Mouse (Mus musculus) mouse trophoblast stem cell (cell line): ENCODE measurements around the gene Ptprg.

ENCODE experiments used
- in situ Hi-C, 2 experiments: fragments of 300-500 bp; cut with MseI, MboI; formaldehyde crosslinking; loops; 2 replicates in 1 of 2; 3 replicates in 1 of 2; pipeline ENCODE4 v1.15.1; 2025

Gene Ptprg

DNA sequence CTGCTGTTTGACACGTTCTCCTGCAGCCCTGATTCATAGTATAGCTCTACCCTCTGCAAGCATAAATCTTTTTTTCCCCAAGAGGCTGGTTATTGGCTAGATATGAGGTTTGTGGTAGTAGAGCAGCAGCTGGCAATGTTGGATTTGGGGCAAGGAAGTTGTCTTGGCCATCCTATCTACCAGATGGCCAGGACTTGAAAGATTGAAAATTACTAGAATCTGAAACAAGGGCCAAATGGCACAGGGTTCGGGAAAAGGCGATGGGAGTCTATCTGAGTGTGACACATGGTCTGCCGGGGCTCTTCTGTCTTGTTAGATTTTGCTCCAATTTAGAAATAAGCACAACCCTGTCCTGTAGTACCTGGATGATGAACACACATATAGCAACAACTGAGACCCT lies 531.7 kb downstream of the Ptprg start:
- in situ Hi-C loops = no loop called here

DNA sequence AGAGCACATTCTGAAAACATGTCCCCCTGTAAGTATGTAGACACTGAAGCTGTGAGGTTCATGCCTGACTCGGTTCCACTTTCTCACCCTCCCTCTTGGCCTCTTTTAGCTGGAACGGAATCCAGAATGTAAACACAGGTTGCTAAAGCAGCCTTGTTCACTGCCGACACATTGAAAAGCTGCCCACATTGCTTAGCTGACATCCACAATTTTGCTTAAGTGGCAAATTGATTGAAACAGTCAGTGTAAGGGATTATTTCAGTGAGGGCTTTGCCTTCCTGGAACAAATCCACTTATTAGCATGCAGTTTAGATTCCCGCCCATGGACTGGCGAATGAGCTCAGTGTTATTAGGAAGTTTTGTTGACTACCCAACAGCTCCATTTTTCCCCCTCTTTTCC lies 532.8 kb downstream of the Ptprg start:
- in situ Hi-C loops = no loop called here

DNA sequence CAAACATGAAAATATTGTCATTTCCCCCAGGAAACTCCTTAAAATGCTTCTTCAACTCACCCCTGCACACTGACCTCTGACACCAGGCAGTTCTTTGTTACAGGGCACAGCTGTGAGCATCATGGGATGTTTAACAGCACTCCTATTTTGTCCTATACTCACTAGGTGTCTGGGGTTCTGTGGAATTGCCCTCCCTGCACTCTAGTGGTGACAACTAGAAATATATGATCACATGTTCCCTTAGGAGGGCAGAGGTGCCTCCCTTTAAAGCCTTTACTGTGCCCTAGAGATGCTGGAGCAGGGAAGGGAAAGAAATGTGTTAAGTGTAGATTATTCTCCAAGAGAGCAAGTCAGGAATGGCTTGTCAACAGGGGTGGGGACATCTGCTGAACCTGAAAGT lies 536.6 kb downstream of the Ptprg start:
- in situ Hi-C loops = no loop called here

DNA sequence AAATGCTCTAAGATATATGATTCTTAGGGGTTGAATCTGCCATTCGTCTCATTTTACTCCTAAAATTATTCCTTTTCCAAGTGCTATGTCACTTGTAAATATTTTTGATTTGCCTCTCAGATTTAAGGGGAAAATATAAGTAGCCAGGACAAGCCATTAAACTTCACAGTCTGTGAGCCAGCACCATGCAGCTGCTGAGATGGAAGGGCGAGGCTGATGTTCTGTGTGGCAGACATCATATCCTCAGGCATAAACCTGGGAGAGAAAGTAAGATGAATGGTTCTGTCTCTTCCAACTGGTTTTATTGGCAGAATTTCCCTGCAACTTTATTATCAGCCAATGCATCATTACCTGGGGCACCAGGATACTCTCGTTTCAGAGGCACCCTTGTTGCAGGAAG lies 538.4 kb downstream of the Ptprg start:
- in situ Hi-C loops = no loop called here

DNA sequence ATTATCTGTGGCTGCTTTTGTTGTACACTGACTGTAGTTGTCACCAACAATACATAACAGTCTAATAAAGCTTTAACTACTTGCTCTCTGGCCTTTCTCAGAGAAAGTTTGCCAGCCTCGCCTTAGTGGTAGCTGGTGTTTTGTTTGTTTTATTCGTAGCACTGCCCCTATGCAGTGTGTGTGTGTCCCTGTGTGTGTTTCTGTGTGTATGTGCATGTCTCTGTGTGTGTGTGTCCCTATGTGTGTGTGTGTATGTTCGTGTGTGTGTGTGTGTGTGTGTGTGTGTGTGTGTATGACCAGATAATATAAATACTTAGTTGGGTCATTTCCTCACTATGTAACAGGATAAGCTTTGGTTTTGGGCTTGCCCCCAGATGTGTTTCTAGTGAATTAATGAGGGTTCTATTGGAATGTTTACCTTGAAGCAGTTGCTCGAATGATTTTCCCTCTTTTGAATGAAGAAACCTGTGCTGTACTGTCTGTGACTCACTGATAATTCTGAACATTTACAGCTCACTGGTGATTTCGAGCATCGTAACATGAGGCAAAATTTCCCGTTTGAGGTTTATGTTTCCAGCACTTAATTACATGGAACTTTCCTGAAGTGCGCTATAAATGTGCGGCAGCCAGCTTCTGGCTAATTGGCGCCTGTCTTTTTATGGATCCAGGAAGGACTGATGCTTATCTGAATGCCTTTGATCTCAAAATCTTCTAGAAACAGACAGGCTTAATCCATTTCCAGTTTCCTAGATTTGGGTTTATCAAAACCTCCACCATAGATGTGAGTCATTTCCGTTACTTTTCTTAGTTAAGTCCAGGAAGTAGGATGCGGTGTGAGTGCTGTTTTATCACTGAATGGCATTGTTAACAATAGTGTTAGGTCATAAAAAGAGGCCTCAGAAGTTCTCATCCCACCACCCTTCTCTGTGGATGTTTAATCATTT lies 546.3 kb downstream of the Ptprg start:
- in situ Hi-C loops = no loop called here

DNA sequence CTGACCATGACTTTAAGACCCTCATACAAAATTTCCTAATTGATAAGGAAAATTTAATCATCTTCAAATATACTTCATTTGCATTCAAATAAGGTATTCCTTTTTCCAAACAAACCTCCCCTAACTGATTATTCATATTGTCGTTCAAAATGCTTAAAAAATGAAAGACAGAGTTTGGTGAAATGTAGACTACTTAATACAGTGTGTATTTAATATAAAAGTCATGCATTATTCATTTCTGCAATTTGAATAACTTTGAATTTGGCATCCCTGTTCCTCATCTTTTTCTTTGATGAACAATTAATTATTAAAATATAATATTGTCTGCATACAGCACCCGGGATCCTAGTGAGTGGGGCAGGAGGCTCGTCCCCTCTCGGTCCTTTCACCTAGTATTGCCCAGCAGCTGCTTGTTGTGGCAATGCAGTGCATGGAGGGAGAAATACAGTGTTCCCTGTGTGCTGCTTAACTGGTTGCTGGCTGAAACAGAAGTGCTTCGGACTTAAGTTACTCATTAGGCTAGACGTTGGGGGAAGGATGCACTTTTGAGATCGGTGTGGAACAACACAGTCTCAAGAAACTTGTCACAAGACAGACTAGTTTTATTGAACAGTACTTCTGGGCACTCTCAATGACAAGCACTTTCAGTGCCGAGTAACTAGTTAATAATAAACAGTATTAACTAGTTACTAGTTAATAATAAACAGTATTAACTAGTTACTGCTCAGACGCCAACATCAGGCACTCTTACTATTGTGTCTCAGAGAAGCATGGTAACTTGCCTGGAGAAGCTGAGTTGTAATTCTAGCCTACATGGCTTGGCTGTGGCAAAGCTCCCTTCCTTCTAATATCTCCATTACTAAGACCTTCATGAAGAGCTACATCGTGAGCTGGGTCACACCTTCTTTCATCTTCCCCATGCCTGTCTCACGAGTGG lies 549.3 kb downstream of the Ptprg start:
- in situ Hi-C loops = no loop called here

DNA sequence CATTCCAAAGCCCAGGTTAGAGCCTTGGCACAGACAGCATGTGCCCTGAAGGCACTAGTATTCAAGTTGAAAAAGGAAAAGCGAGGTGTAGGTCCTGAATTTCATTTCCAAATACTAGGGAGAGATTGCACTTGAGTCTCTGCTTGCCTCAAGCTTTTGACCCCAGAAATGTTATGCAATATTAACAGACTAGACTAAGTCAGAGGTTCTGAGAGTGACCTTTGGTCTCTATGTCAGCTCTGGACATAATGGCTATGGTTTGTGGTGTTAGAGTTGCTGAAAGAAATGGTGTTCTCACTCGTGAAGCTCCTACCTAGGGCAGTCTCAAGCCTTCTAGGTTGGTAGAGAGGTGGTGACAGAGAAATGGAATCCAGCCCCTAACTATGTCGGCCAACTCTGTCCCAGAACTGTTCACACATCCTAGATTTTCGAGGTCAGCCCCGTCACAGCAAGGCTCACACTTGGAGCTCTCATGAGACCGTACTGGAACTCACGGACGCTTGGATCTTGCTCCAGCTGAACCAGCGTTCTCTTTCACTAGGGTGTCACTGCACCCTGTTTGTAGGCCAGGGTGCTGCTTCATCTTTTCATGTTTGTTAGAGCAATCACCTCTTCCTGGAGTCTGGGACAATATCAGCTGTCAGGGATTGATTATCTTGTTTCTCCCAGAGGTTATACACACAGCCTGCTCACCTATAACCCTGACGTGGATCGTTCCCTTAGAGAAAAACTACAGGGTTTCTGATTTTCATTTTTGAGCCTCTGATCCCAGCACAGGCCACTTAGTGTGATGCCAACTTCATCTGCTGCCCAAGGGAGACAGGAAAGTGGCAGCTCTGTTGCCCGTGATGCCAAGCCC lies 551.2 kb downstream of the Ptprg start:
- in situ Hi-C loops = no loop called here

DNA sequence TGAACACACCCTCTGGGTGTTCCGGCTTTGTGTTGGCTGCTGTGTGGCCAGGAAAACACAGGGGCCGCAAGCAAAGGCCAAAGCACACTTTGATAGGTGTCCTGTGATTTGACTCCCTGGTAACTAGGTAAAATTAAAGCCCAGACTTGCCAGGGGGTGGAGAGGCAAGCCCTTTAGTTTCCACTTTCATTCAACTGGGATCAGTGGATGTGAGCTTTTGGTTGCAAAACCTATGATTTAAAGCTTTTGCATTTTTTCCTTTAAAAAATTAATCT lies 551.8 kb downstream of the Ptprg start:
- in situ Hi-C loops = no loop called here

DNA sequence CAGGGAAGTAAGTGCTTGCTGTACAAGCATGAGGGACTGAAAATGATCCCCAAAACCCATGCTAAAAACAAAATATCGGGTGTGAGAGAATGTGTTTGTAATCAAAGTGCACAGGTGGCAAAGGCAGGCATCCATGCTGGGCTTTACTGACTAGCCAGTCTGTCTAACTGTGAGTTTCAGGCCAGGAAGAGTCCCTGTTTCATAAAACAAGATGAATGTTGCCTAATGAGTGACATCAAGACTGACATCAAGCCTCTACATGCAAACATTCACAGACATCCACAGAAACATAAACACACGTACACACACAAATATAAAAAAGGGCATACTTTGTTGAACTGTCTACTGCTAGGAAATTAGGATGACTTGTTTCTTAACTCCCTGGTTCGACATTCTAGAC lies 552.3 kb downstream of the Ptprg start:
- in situ Hi-C loops = no loop called here

DNA sequence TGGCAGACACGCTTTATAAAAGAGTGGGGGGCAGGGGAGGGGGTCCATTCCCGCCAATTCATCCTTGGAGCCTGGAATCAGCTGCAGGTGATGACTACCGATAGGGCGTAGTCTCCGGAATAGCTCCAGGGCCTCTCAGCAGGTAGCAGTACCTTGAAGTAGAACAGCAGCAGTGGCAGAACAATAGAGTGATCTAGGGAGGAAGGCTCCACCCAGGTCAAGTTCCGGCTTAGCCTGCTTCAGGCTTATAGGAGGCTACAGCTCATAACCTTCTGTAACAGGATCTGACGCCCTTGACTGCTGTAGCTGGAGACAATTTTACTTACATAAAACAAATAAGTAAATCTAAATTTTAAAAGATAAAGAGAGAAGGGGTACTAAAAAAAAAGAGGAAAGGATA lies 554.1 kb downstream of the Ptprg start:
- in situ Hi-C loops = no loop called here

DNA sequence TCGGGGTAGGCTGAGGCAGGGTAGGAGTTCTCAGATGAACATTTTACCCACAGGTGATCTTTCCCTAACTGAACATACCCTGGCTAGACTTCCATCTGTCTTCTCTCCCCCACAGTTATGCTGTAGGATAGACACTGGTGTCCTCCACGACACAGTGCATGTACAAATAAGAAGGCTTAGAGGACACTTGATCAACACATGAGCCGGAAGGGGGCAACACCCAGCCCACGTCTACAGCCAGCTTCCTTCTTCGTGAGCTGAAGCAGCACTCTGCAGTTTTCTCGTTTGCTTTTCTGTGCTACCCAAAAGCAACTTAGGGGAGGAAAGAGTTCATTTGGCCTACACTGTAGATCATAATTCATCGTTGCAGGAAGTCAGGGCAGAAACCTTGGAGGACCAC lies 554.7 kb downstream of the Ptprg start:
- in situ Hi-C loops = no loop called here

DNA sequence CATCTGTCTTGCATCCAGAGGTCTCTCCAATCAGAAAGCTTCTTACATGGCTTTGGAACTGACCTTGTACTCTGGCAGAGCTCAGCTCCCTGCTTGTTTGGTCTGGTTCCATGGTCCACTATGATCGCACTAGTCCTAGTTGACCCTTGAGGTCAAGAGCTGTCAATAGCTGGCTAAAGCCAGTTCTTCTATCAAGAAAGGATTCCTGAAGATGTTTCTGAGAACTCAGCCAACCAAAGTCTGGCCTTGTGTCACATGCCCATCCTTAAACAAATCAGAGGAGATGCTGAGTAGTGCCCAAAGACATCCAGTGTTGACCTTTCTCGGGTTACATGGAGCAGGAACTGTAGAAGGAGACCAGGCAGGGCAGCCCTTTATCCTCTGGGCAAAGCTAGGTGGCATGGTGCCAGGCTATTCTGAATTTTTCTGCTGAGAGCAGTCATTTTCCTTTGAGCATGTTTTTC lies 559.2 kb downstream of the Ptprg start:
- in situ Hi-C loops = no loop called here

DNA sequence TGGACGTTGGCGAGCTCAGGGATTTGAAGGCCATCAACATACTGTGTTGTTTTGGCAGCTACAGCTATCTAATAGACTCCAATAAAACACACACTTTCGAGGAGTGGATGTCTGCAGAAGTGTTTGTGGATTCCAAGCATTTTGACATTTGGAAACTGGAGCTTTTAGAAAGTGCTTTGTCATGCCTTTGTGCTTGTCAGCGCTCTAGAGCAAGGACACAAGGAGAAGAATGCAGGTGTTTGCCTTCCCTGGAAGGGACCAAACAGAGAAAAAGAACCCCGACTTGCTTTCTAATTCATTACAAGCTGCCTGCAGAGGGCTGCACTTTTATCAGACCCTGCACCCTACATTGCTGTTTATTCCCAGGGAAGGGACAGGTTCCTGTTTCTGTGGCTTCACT lies 560.0 kb downstream of the Ptprg start:
- in situ Hi-C loops = no loop called here

DNA sequence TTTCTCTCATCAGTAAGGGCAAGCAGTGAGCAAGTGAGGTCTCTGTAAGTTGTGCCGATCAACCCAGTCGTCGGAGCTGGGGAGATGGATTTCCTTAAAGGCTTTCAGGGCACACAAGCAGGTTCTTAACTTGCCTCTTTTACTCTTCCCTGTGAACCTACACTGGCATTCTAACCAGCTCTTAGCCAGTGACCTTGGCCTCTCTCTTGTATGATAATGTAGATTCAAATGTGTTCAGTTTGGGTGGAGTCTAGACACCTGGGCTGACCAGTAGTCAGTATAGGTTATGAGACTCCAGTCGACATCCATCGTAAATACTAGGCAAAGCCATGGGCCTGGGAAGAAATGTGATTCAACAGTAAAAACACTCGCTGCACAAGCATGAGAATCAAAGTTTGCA lies 560.7 kb downstream of the Ptprg start:
- in situ Hi-C loops = no loop called here

DNA sequence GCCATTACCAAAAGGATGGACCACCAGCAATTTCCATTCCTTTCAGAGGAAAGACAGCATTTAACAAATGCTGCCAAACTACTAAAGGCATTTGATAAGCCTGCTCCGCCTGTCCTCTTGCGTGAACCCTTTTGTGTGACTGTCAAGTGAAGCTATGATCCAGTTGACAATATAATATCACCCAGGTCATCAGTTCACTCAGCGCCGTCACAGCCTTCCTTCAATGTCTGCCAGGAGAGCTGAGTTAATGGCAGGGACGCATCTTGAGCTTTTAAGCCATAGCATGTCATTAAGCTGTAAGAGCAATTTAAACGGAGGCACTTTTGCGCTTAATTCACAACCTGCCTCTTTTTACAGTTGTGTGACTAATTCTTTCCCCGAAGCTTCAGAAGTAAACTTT lies 565.9 kb downstream of the Ptprg start:
- in situ Hi-C loops = no loop called here

DNA sequence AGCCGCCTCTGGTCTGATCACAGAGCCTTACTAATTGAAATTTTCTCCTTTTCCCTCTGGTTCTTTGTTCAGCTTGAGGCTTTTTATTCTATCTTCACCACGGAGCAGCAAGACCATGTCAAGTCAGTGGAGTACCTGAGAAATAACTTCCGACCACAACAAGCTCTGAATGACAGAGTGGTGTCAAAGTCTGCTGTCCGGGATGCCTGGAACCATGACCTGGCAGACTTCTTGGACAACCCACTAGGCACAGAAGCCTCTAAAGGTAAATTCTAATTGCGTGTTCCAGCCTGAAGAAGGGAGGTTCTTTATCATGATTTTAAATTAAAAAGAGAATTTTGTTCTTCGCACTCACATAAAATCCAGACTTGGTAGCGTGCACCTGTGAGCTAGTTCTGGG lies 568.6 kb downstream of the Ptprg start:
- in situ Hi-C loops = no loop called here

DNA sequence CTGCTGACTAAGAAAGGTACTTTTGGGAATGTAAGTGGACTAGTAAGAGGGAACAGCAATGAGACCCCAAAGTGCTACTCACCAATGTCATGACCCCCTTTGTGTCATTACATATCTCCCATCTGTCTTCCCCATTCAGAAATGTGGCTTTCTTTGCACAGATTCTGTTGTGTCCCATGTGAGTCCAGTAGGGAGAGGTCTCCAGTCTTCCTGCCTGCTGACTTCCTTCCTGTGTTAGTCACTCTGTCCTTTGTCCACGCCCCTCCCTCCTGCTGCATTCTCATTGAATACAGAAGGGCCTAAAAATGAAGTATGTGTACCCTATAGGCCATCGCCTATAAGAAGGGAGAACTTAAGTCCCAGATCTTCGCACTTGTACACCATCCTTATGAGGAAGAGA lies 571.4 kb downstream of the Ptprg start:
- in situ Hi-C loops = no loop called here

DNA sequence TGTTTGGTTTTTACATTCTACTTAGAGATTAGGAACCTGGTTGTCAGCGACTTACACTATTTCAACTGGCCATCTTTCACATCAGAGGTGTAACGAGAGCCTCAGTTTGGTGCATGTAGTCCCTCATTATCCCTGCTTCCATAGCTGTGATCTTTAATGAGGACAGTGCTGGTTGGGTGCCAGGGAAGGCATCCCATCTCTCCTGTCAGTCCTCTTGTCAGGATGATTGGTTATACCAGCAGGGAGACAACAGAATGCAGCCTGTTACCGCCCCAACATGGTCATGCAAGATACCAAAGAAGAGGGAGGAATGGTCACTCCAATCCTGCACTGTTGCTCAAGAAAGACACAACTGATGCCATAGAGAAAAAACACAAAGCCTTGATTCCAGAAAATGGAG lies 574.6 kb downstream of the Ptprg start:
- in situ Hi-C loops = no loop called here

DNA sequence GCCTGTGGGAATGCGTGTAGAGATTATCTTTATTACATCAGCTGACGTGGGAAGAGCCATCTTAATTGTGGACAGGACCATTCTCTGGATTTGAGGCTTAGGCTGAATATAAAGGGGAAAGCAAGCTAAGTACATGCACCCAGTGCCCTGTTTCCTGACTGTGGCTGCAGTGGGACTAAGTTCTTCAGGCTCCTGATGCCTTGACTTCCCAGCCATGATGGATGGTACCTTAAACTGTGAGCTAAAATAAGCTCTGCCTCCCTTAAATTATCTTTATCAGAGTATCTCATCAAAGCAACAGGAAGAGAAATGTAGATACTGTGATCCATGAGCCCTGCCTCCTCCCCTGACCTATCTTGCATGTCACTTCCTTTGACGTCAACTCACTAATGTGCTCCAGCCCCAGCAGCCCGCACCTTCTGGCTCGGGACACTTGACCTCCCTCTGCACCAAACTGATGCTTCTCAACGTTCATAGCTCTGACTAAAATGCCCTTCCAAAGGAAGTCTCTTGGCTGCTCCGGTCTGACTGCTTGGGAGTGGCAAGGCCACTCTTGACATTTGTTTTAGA lies 578.8 kb downstream of the Ptprg start:
- in situ Hi-C loops = no loop called here

DNA sequence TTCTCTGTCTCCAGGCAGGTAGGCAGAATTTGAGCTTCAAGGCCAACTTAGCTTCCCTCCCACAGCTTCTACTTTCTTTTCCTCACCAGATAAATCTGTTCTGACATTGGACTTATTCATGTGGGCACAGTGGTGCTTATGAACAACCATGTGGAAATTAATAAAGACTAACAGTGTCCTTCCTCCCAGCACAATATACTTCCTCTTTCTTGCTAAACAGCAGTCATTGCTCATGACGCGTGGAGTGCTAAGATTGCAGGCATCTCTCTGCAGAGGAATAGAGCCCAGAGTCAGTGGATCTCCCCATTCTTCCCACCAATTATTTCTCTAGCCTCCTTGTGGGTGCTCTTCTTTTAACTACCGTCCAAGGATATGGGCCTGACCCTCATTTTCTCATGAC lies 579.8 kb downstream of the Ptprg start:
- in situ Hi-C loops = no loop called here

DNA sequence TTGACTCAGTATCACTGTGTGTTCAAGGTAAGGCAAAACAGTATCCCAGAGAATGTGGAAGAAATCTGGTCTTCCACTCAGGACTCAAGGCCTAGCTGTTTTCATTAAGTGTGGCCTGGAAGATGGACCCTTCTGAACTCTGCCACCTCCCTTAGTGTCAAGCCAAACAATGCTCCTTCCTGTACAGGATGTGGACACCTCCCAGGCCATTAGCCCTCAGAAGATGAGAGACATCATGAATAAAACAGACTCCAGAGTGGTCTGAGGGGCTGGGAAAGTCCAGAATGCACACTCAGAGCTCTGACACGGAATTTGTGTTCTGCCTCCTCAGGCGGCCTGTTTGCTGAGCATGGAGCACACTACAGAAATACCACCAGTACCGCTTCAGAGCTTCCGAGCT lies 581.2 kb downstream of the Ptprg start:
- in situ Hi-C loops = no loop called here
